Mouse (Mus musculus) intestine, postnatal 0 days (tissue): ENCODE measurements around the gene Cyp4v3. TPM values are rescaled to one million over a fixed set of nuclear protein-coding genes. Genes with fewer than 3 reads are reported as not detected.
A peak's percentile ranks its signal among the peaks of the same experiment; 100 is the strongest.

ENCODE experiments used
- ATAC-seq: fragments of 200-750 bp; cut with Nextera tagmentation; 2 replicates; pipeline ENCODE4 v1.8.0; 2017; ENCODE audit warnings: mild to moderate bottlenecking, moderate TSS enrichment, moderate library complexity
- H3K27ac ChIP-seq: fragments of 300-500 bp; sonication (generic); 2 replicates; pipeline ENCODE4 v1.5.1; 2014; ENCODE audit warnings: mild to moderate bottlenecking, low read depth, low read length, moderate library complexity
- H3K27me3 ChIP-seq: fragments of 300-500 bp; sonication (generic); replicated peaks from 2 replicates; pipeline ENCODE4 v1.6.1; 2014; ENCODE audit warnings: low read length, mixed read lengths; ENCODE audit not compliant: control insufficient read depth, insufficient read depth
- H3K36me3 ChIP-seq: fragments of 300-500 bp; sonication (generic); 2 replicates; pipeline ENCODE4 v1.6.1; 2014; ENCODE audit warnings: mild to moderate bottlenecking, moderate library complexity; ENCODE audit not compliant: control insufficient read depth, insufficient read depth
- H3K4me1 ChIP-seq: fragments of 300-500 bp; sonication (generic); replicated peaks from 2 replicates; pipeline ENCODE4 v1.6.1; 2014; ENCODE audit warnings: antibody characterized with exemption, low read length, mixed read lengths; ENCODE audit not compliant: control insufficient read depth, insufficient read depth
- H3K4me2 ChIP-seq: fragments of 300-500 bp; sonication (generic); replicated peaks from 2 replicates; pipeline ENCODE4 v1.6.1; 2014; ENCODE audit warnings: low read depth, mild to moderate bottlenecking, moderate library complexity
- H3K4me3 ChIP-seq: fragments of 300-500 bp; sonication (generic); 2 replicates; pipeline ENCODE4 v1.5.1; 2014; ENCODE audit warnings: low read depth, low read length
- H3K9ac ChIP-seq: fragments of 300-500 bp; sonication (generic); 2 replicates; pipeline ENCODE4 v1.6.1; 2014; ENCODE audit warnings: mild to moderate bottlenecking, low read depth, low read length
- H3K9me3 ChIP-seq: fragments of 300-500 bp; sonication (generic); 2 replicates; pipeline ENCODE4 v1.6.1; 2016; ENCODE audit warnings: mixed run types; ENCODE audit not compliant: control insufficient read depth
- CTCF ChIP-seq: sonication (generic); IDR thresholded peaks from 2 replicates; pipeline ENCODE4 v1.5.1; 2016; ENCODE audit warnings: low read depth, mild to moderate bottlenecking, control low read depth, antibody characterized with exemption, moderate library complexity
- WGBS: fragments of 180-500 bp; shearing (Covaris S2); extraction: QIAGEN DNeasy Blood & Tissue Kit; methylation state at CpG from one replicate; pipeline ENCODE4 v1.1.7; 2014; 5-methylcytosine and 5-hydroxymethylcytosine counted together
- polyA plus RNA-seq: library from polyadenylated mRNA; unstranded; fragments of >200 nt; fragmentation: Nextera tagmentation; extraction: Ambion mirVana; gene quantifications from 2 replicates; pipeline ENCODE4 v1.2.1, GENCODE M21; 2015

Gene Cyp4v3
- polyA plus RNA-seq, 1 experiment from 2014 or later: 2.2 TPM

GRCm38 (mm10) chr8:45269056-45269455 lies 64.0 kb downstream of the Cyp4v3 start:
- H3K4me3 ChIP-seq: no peak overlapping the region
- no peak for TF ChIP-seq CTCF
- no peak overlapping the region for H3K9ac ChIP-seq
- no peaks in the 10 kb centered on the region for H3K4me1 ChIP-seq
- ATAC-seq: no peak
- H3K4me2 ChIP-seq: no peak overlapping the region
- H3K27me3 ChIP-seq: no peaks in the 10 kb centered on the region
- H3K36me3 ChIP-seq: no peaks in the 10 kb centered on the region
- no peak overlapping the region for H3K27ac ChIP-seq
- no peaks in the 10 kb centered on the region for H3K9me3 ChIP-seq

- H3K27ac ChIP-seq: no peak overlapping the region
- no peak overlapping the region for H3K4me3 ChIP-seq
- no peaks in the 10 kb centered on the region for H3K36me3 ChIP-seq
- TF ChIP-seq CTCF: no peak
- no peak for ATAC-seq
- H3K27me3 ChIP-seq: no peaks in the 10 kb centered on the region
- H3K9ac ChIP-seq: no peak overlapping the region
- H3K4me1 ChIP-seq: no peaks in the 10 kb centered on the region
- H3K9me3 ChIP-seq: no peaks in the 10 kb centered on the region
- no peak overlapping the region for H3K4me2 ChIP-seq
Observed at GRCm38 (mm10) chr8:45268485-45268884, 64.5 kb downstream of the Cyp4v3 start.

GRCm38 (mm10) chr8:45267611-45268391 lies 65.2 kb downstream of the Cyp4v3 start:
- no peaks in the 10 kb centered on the region for H3K4me1 ChIP-seq
- no peak for ATAC-seq
- no peaks in the 10 kb centered on the region for H3K27me3 ChIP-seq
- H3K27ac ChIP-seq: no peak overlapping the region
- no peak overlapping the region for H3K4me3 ChIP-seq
- TF ChIP-seq CTCF: no peak
- no peak overlapping the region for H3K4me2 ChIP-seq
- WGBS: 60% methylated on average over 4 of the region's 4 CpGs
- no peak overlapping the region for H3K9ac ChIP-seq
- H3K36me3 ChIP-seq: no peaks in the 10 kb centered on the region
- H3K9me3 ChIP-seq: no peaks in the 10 kb centered on the region

GRCm38 (mm10) chr8:45266993-45267392 lies 66.0 kb downstream of the Cyp4v3 start:
- Histone ChIP-seq H3K4me3 (no peak overlapping the region), H3K9me3 (no peaks in the 10 kb centered on the region), H3K36me3 (no peaks in the 10 kb centered on the region), H3K27ac (no peak overlapping the region), H3K9ac (no peak overlapping the region), H3K27me3 (no peaks in the 10 kb centered on the region), H3K4me1 (no peaks in the 10 kb centered on the region), H3K4me2 (no peak overlapping the region)
- 46% methylated on average over 8 of the region's 8 CpGs for WGBS
- no peak for ATAC-seq
- no peak for TF ChIP-seq CTCF

GRCm38 (mm10) chr8:45264918-45265317 lies 68.1 kb downstream of the Cyp4v3 start:
- WGBS: 55% methylated on average over 4 of the region's 4 CpGs
- Histone ChIP-seq H3K4me2 (no peak overlapping the region), H3K9ac (no peak overlapping the region), H3K4me1 (no peaks in the 10 kb centered on the region), H3K27me3 (no peaks in the 10 kb centered on the region), H3K4me3 (no peak overlapping the region), H3K9me3 (no peaks in the 10 kb centered on the region), H3K36me3 (no peaks in the 10 kb centered on the region), H3K27ac (no peak overlapping the region)
- no peak for TF ChIP-seq CTCF
- ATAC-seq: peak; percentile 85

- Histone ChIP-seq H3K4me1 (no peaks in the 10 kb centered on the region), H3K27ac (no peak overlapping the region)
Observed at GRCm38 (mm10) chr8:45262851-45263250, 70.2 kb downstream of the Cyp4v3 start.

More at GRCm38 (mm10) chr8:45262851-45263250, 70.2 kb downstream of the Cyp4v3 start:
- Histone ChIP-seq H3K27me3 (no peaks in the 10 kb centered on the region), H3K4me2 (no peak overlapping the region), H3K9me3 (no peaks in the 10 kb centered on the region), H3K36me3 (no peaks in the 10 kb centered on the region), H3K4me3 (no peak overlapping the region), H3K9ac (no peak overlapping the region)
- TF ChIP-seq CTCF: no peak
- WGBS: 87% methylated on average over 3 of the region's 3 CpGs
- ATAC-seq: no peak
